Mouse (Mus musculus): ENCODE data around the gene Ric1. TPM values are rescaled to one million over a fixed set of nuclear protein-coding genes. Genes with fewer than 3 reads are reported as not detected.
"Not testable (repeated sequence)": the region's sequence is repeated elsewhere in the genome, so short reads cannot be mapped to it uniquely, and the experiment has no call there.

Gene Ric1
- polyA plus RNA-seq, 1 experiment from 2014 or later, result 15.9 TPM

- Histone ChIP-seq H3K36me3 (ENCODE audit: insufficient read depth) (peaks cover 33% of the 10 kb centered on the region), H3K4me3 (ENCODE audit: low read depth, low read length) (no peak overlapping the region), H3K27me3 (ENCODE audit: insufficient read depth, low read length) (no peaks in the 10 kb centered on the region), H3K27ac (ENCODE audit: low read depth) (no peak overlapping the region), H3K4me1 (ENCODE audit: insufficient read depth) (no peaks in the 10 kb centered on the region), H3K9ac (no peak overlapping the region), H3K9me3 (ENCODE audit: low read depth, low read length) (no peaks in the 10 kb centered on the region), H3K4me2 (no peak overlapping the region)
- ATAC-seq (ENCODE audit: insufficient read depth) (no peak), DNase-seq (no peak)
- 87% methylated on average over 2 of the region's 2 CpGs for WGBS
- no peak for TF ChIP-seq CTCF (IDR thresholded peaks at IDR 0.05; ENCODE audit: low read depth)
Measured at GRCm38 (mm10) chr19:29582439-29582838, 60.4 kb downstream of the Ric1 start.

GRCm38 (mm10) chr19:29583734-29584133, 61.7 kb downstream of the Ric1 start:
- H3K4me3 ChIP-seq (ENCODE audit: low read depth, low read length), result no peak overlapping the region
- H3K4me1 ChIP-seq (ENCODE audit: insufficient read depth), result no peaks in the 10 kb centered on the region
- 78% methylated on average over 6 of the region's 6 CpGs for WGBS
- no peak for ATAC-seq (ENCODE audit: insufficient read depth)
- H3K27me3 ChIP-seq (ENCODE audit: insufficient read depth, low read length), result no peaks in the 10 kb centered on the region
- H3K4me2 ChIP-seq, result no peak overlapping the region
- no peak overlapping the region for H3K27ac ChIP-seq (ENCODE audit: low read depth)
- no peaks in the 10 kb centered on the region for H3K9me3 ChIP-seq (ENCODE audit: low read depth, low read length)
- TF ChIP-seq CTCF (IDR thresholded peaks at IDR 0.05; ENCODE audit: low read depth), result no peak
- DNase-seq, result no peak
- H3K36me3 ChIP-seq (ENCODE audit: insufficient read depth), result peaks cover 33% of the 10 kb centered on the region
- H3K9ac ChIP-seq, result no peak overlapping the region

- WGBS, result 84% methylated on average over 3 of the region's 3 CpGs
- not testable (repeated sequence) for H3K27me3 ChIP-seq (ENCODE audit: insufficient read depth, low read length); DNase-seq; H3K4me2 ChIP-seq; H3K9ac ChIP-seq; H3K9me3 ChIP-seq (ENCODE audit: low read depth, low read length); ATAC-seq (ENCODE audit: insufficient read depth); H3K27ac ChIP-seq (ENCODE audit: low read depth); H3K4me3 ChIP-seq (ENCODE audit: low read depth, low read length); H3K4me1 ChIP-seq (ENCODE audit: insufficient read depth)
- peaks cover 45% of the 10 kb centered on the region for H3K36me3 ChIP-seq (ENCODE audit: insufficient read depth)
Measured at GRCm38 (mm10) chr19:29593783-29594182, 71.7 kb downstream of the Ric1 start.

- no peak overlapping the region for H3K9ac ChIP-seq
- H3K9me3 ChIP-seq (ENCODE audit: low read depth, low read length), result no peaks in the 10 kb centered on the region
- no peaks in the 10 kb centered on the region for H3K27me3 ChIP-seq (ENCODE audit: insufficient read depth, low read length)
- WGBS, result 92% methylated on average over 3 of the region's 3 CpGs
- ATAC-seq (ENCODE audit: insufficient read depth), result no peak
- peaks cover 59% of the 10 kb centered on the region for H3K36me3 ChIP-seq (ENCODE audit: insufficient read depth)
- no peak overlapping the region for H3K4me2 ChIP-seq
- H3K4me1 ChIP-seq (ENCODE audit: insufficient read depth), result no peaks in the 10 kb centered on the region
- H3K27ac ChIP-seq (ENCODE audit: low read depth), result no peak overlapping the region
- DNase-seq, result no peak
- H3K4me3 ChIP-seq (ENCODE audit: low read depth, low read length), result no peak overlapping the region
- no peak for TF ChIP-seq CTCF (IDR thresholded peaks at IDR 0.05; ENCODE audit: low read depth)
Measured at GRCm38 (mm10) chr19:29596276-29596675, 74.2 kb downstream of the Ric1 start.

GRCm38 (mm10) chr19:29596985-29597384, 74.9 kb downstream of the Ric1 start:
- peaks cover 61% of the 10 kb centered on the region for H3K36me3 ChIP-seq (ENCODE audit: insufficient read depth)
- H3K9me3 ChIP-seq (ENCODE audit: low read depth, low read length), result no peaks in the 10 kb centered on the region
- ATAC-seq (ENCODE audit: insufficient read depth) (no peak), DNase-seq (no peak)
- 97% methylated on average over 2 of the region's 2 CpGs for WGBS
- H3K4me3 ChIP-seq (ENCODE audit: low read depth, low read length), result no peak overlapping the region
- H3K27me3 ChIP-seq (ENCODE audit: insufficient read depth, low read length), result no peaks in the 10 kb centered on the region
- H3K4me1 ChIP-seq (ENCODE audit: insufficient read depth), result no peaks in the 10 kb centered on the region
- no peak overlapping the region for H3K9ac ChIP-seq
- TF ChIP-seq CTCF (IDR thresholded peaks at IDR 0.05; ENCODE audit: low read depth), result no peak
- no peak overlapping the region for H3K27ac ChIP-seq (ENCODE audit: low read depth)
- H3K4me2 ChIP-seq, result no peak overlapping the region

- peaks cover 79% of the 10 kb centered on the region for H3K36me3 ChIP-seq (ENCODE audit: insufficient read depth)
- no peaks in the 10 kb centered on the region for H3K27me3 ChIP-seq (ENCODE audit: insufficient read depth, low read length)
- 91% methylated on average over 5 of the region's 5 CpGs for WGBS
- no peaks in the 10 kb centered on the region for H3K9me3 ChIP-seq (ENCODE audit: low read depth, low read length)
- H3K9ac ChIP-seq, result no peak overlapping the region
- ATAC-seq (ENCODE audit: insufficient read depth) (no peak), DNase-seq (no peak)
- no peaks in the 10 kb centered on the region for H3K4me1 ChIP-seq (ENCODE audit: insufficient read depth)
- no peak overlapping the region for H3K4me3 ChIP-seq (ENCODE audit: low read depth, low read length)
- H3K4me2 ChIP-seq, result no peak overlapping the region
- no peak overlapping the region for H3K27ac ChIP-seq (ENCODE audit: low read depth)
- TF ChIP-seq CTCF (IDR thresholded peaks at IDR 0.05; ENCODE audit: low read depth), result no peak
Measured at GRCm38 (mm10) chr19:29598981-29599380, 76.9 kb downstream of the Ric1 start.

GRCm38 (mm10) chr19:29603548-29604353, 81.7 kb downstream of the Ric1 start:
- Histone ChIP-seq H3K4me2 (no peak overlapping the region), H3K9me3 (ENCODE audit: low read depth, low read length) (no peaks in the 10 kb centered on the region), H3K27me3 (ENCODE audit: insufficient read depth, low read length) (no peaks in the 10 kb centered on the region), H3K27ac (ENCODE audit: low read depth) (no peak overlapping the region), H3K4me3 (ENCODE audit: low read depth, low read length) (no peak overlapping the region), H3K4me1 (ENCODE audit: insufficient read depth) (no peaks in the 10 kb centered on the region), H3K36me3 (ENCODE audit: insufficient read depth) (peaks cover 55% of the 10 kb centered on the region), H3K9ac (no peak overlapping the region)
- 79% methylated on average over 14 of the region's 14 CpGs for WGBS
- no peak for TF ChIP-seq CTCF (IDR thresholded peaks at IDR 0.05; ENCODE audit: low read depth)
- DNase-seq, result no peak
- ATAC-seq (ENCODE audit: insufficient read depth), result no peak
